Mouse (Mus musculus) G1E (cell line): ENCODE data around the gene Zfp385b.

Experiments
- CTCF ChIP-seq: IDR thresholded peaks from 2 replicates; pipeline ENCODE4 v1.5.1; 2012; ENCODE audit warnings: low read depth, low read length, inconsistent platforms, mixed read lengths
- TAL1 ChIP-seq: conservative IDR thresholded peaks from 2 replicates; pipeline ENCODE4 v1.6.1; 2012; ENCODE audit warnings: low read depth, low read length, inconsistent platforms, mixed read lengths

DNA sequence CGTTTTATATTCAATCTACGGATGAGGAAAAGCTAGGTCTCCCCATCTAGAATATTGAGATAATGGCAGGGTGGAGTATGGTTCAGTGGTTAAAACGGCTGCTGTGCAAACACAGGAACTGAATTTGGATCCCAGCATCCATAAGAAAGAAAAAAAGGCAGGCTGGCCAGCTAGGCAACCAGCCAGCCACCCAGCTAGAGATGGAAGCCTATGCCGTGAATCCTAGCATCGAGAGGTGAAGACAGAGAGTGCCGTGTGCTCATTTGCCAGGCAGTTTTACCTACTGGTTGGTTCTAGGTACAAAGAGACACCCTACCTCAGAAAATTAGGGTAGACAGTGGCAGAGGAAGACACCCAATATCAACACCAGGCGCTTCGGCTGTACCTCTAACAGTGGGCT lies 57.5 kb downstream of the Zfp385b start:
- TF ChIP-seq CTCF (no peak), TAL1 (no peak)
